Mouse (Mus musculus) kidney, adult 9 months (tissue): ENCODE measurements around the gene Dusp22.

Experiments used
- DNase-seq: peaks from one replicate; pipeline ENCODE4 v3.0.0; 2022

Dusp22 gene

GRCm38 (mm10) chr13:30722601-30723000, 62.8 kb downstream of the Dusp22 start:
- DNase-seq, result no peak

GRCm38 (mm10) chr13:30723258-30723657, 63.5 kb downstream of the Dusp22 start:
- DNase-seq, result no peak

DNA sequence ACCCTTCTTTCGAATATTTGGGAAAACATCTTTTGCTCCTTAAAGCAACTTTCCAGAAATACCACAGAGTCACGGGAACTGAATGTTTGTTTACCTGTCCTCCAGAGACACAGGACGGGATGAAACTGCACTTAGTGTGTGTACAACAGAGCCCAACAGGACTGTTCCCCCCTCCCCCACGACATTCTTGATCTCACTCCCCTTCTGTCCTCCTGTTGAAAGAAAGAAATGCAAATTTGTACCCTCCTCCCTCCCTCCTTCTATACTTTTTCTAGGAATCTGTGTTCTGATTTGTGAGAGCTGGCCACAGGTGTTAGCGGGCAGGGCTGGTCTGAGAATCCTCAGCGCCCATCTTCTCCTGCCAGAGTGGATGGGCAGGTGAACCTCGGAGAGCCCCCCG, 64.1 kb downstream of the Dusp22 start:
- DNase-seq, result no peak

DNA sequence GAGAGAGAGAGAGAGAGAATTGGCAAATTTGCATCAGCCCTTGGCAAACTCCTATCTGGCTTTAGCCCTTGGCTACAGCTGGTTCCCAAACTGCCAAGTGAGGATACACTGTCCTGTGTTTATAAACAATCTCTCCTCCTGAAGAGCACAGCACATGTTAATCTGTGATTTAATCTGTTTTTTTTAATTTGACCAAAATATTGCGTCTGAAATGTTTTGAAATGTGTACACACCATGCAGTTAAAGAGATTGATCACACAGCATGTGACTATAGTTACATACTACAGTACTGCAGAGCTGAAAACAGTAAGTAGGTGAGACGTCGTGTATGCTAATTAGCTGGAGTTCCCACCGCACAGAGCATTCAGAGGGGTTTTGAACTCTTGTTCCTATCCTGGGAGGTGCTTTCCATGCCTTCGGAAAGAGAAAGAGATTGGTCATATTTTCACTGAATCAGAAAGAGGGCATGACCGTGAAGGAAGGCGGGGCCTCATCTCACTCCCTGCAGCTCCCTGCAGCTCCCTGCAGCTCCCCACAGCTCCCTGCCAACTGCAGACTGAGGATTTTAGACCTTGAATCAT, 65.0 kb downstream of the Dusp22 start:
- DNase-seq, result no peak

DNA sequence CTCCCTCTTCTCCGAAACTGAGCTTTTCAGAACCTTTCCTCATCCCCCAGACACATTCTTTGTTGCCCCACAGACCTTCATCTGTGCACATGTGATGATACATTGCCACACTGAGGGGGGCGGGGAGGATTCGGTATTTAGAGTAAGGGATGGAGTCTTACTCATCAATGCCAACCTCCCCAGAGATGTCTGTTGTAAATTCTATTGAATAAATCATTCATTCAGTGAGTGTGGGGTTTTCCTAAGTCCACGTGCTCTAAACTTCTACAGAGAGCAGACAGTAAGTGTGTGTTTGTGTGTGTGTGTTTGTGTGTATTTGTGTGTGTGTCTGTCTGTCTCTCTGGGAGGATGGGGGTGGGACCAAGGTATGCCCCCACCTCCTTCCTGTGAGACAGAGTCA, 67.1 kb downstream of the Dusp22 start:
- no peak for DNase-seq

DNA sequence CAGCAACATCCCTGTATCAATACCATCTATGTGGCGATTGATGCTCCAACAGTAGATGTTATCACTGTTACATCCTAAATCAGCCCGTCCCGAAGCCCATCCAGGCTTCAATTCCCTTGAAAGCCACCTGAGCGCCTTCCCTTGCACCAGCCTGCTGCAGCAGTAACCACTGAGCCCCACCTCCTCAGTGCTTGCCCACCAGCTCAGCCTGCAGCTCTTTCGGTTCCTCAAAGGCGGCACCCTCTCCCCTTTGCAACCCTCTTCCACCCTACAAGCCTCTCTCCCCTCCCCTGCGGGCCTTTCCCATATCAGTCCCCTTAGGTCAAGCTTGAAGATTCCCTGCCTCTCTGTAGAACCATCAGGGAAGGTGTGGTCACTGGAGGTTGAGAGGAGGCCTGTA, 68.4 kb downstream of the Dusp22 start:
- no peak for DNase-seq

- peak; percentile 66 for DNase-seq
Measured at GRCm38 (mm10) chr13:30729245-30729644, 69.4 kb downstream of the Dusp22 start.

- no peak for DNase-seq
Measured at GRCm38 (mm10) chr13:30730104-30730793, 70.5 kb downstream of the Dusp22 start.

DNA sequence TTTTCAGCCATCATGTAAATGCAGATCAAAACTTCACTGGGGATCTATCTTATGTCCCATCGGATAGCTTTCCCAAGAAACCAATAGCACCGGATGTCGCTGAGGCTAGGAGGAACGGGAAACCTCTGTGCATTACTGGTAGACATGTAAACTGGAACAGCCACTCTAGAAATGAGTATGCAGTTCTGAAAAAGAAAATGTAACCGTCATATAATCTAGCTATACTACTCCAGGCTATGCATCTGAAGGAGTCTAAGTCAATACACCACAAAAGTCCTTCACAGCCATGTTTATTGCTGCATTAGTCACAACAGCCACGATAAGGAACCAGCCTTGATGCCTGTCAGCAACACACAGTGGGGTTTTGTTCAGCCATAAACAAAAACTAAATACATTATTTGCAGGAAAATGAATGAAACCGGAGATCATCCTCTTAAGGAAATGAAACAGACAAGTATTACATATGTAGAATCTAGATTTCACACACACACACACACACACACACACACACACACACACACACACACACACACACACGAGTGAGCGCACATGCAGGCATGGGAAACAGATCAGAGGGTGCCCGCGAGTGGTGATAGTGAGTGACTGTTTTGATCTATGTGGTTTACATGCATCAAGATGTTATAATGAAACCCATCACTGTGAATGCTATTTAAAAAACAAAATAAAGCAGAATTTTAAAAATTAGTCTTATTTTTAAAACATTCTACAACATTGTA, 73.1 kb downstream of the Dusp22 start:
- DNase-seq, result no peak

- no peak for DNase-seq
Measured at GRCm38 (mm10) chr13:30736721-30737120, 76.9 kb downstream of the Dusp22 start.

GRCm38 (mm10) chr13:30737257-30737656, 77.5 kb downstream of the Dusp22 start:
- no peak for DNase-seq

DNA sequence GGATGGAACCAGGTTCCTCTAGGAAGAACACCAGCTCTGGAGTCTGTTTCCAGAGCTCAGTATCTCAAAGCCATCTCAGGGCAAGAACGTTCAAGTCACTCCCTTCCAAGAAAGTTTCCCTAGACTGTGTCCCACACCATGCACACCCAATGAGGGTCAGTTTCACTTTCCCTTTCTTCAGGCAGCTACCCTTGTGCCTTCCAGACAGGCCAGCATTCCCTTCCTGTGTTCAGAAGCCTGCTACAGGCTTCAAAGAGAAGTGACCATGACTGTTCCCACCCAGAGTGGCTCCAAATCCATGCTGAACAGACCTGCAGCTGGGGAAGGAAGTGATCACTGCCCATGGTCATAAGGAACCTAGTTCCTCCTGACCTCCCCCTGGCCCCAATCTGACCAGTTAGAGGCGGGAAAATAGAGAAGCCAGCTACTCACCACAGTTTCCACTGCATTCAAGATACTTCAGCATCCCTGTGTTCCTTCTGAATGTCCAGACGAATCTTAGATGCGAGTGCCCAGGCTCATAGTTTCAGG, 78.6 kb downstream of the Dusp22 start:
- DNase-seq, result no peak

- DNase-seq, result no peak
Measured at GRCm38 (mm10) chr13:30741172-30741571, 81.4 kb downstream of the Dusp22 start.

GRCm38 (mm10) chr13:30742411-30742970, 82.7 kb downstream of the Dusp22 start:
- DNase-seq, result no peak

- DNase-seq, result no peak
Measured at GRCm38 (mm10) chr13:30745121-30745520, 85.3 kb downstream of the Dusp22 start.

DNA sequence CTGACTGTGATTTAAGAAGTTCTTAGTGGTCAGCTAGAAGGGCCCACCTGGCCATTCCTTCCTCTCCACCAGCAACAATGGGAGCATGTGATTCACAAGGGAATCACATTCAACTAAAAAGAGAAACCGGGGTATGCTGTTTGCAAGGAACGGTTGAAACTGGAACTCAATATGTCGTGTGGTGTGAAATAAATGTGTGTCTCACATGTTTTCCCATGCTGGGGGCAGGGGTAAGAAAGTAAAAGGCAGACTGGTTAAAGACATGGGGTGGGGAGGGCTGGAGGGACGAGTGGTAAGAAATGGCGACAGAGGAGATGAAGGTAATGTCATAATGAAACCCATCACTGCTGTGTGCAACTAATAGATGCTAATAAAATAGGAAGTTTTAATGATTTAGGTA, 87.3 kb downstream of the Dusp22 start:
- no peak for DNase-seq

GRCm38 (mm10) chr13:30747504-30747903, 87.7 kb downstream of the Dusp22 start:
- DNase-seq, result no peak

DNA sequence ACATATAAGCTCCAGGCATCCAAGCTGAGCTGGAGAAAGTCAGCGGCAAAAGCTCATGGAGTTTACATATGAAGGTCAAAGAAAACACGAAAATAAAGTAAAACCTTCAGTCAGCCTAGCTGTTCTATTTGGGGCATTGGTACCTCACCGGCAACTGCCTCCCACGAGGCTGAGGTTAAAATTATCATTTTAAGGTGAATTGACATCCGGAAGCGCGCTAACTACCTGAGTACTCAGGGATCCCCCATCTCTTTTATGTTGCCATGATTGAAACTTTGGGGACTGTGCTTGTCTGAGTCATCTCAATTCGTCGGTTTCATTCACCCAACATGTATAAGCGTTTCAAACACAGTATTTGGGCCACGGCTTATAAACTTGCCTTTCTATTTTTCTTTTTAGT, 88.5 kb downstream of the Dusp22 start:
- no peak for DNase-seq

DNA sequence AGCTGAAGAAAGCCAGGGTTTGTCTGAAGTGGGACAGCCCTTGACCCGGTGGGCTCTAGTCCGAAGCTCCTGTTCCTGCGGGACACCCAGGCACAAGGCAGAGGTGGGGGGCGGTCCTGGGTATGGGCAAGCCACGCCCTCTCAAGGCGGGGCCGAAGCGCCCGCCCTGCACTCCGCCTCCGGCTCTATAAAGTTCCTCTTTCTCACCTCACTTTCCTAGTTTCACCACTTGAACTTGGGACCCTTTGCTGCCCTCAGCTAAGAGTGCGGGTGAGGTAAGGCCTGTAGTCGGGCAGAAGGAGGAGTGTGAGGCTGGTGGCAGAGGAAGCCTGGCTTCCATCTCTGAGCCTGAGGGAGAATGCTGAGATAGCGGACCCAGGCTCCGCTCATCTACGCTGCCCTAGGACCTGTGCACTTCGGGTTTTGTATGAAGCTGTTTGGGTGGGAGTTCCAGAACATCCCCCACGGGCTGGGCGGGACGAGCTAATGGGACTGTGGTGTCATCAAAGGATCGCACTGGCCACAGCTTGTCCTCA, 89.3 kb downstream of the Dusp22 start, which contains the start of gene Irf4:
Gene Irf4, plus strand, starts transcription at position 206 of the 536 bp plus-strand sequence.
- peak; percentile 52 for DNase-seq

GRCm38 (mm10) chr13:30749557-30750141, 89.8 kb downstream of the Dusp22 start:
- DNase-seq, result no peak

DNA sequence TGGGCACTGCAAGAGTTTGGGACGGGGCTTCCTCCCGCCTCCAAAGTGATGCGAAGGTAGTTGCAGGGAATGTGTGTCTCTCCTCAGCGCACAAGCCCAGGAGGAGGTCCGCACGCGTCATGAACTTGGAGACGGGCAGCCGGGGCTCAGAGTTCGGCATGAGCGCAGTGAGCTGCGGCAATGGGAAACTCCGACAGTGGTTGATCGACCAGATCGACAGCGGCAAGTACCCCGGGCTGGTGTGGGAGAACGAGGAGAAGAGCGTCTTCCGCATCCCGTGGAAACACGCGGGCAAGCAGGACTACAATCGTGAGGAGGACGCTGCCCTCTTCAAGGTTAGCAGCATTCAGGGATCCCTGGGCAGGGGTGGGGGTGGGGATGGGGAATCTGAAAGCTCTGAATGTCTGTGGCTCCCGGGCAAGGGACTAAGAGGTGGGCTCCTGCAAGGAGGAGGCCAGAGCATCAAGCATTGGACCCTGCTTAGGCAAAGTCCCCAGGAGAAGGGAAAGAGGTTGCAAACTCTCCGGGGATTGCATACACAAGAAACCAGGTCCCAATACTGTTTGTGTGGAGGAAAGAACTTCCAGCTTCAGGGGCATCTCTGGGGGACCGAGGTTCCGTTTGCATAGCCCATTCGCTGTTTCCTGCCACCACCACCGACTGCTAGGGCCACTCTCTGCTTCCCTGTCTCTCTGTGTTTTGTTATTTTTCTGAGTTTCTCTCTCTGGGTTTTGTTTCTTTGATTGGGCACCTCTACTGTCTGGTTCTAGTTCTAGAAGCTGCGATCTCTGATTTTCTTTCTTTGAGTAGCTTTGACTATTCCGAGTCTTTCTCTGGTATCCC, 90.9 kb downstream of the Dusp22 start:
- no peak for DNase-seq

DNA sequence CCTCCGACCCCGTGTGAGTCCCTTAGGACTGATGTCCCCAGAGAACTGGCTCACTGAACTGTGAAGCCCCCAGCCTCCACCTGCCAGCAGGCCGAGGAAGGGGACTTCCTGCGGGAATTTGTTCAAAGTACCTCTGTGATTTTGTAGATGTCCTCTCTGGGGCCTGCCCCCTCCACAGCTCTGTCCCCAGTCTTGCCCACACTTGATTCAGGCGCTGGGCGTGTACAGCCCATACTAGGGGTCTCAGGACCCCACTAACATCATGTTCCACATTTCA, 91.4 kb downstream of the Dusp22 start:
- no peak for DNase-seq
